Mouse (Mus musculus): Measurements from ENCODE around the gene Smoc1.

The Smoc1 gene

GRCm38 (mm10) chr12:81133055-81133665 is 106.6 kb downstream of the Smoc1 start:
- peak; percentile 96 for DNase-seq

DNA sequence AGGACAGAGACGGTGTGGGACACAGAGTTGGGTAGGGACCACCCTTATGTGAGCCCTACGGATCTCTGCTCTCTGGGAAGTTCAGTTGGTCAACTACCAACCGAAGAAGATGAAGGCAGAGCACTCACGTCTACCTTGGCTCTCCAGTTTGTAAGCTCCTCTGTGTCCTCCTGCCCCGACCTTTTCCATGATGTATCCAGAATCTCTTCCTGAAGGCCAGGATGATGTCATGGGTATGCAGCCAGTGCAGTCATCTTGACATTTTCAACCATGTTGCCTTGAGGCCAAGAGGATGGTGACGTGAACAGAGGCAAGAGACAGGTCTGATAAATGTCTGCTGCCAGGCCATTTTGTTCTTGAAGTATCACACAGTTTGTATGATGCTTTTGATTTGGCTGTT is 111.6 kb downstream of the Smoc1 start:
- peak; percentile 55 for DNase-seq

GRCm38 (mm10) chr12:81139463-81139862 is 112.9 kb downstream of the Smoc1 start:
- DNase-seq: peak; percentile 76

DNA sequence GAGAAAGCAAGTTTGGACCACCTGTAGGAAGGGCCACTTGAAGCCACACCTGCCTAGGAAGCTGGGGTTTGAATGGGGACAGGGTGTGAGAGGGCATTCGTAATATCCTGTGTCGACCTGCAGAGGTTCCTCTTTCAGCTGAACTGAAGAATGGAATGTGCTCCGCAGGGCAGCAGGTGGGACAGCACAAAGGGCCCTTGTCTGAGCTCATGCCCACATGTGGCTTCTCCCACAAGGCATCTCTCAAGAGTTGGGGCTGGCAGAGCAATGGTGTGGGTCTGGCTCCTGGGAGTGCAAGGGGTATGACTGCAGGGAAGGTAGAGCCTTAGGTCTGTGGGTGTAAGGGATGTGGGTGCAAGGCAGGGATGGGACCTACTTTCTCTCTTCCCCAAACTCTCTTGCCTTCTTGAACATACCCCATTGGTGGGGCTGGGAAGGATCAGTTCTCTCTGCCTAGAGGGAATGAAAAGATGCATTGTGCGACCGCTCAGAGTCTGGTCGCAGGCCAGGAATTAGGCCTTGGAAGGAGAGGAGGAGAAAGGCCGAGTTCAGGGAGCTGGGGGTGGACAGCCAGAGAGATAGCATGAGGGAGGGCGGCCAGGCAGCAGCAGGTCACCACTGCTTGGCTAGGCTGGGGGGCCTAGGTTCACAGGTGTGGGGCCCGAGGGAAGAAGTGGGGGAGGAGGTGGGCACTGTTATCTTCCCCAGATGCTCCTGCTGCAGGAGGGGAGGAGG is 114.2 kb downstream of the Smoc1 start:
- DNase-seq: peak; percentile 88

GRCm38 (mm10) chr12:81141329-81141711 is 114.7 kb downstream of the Smoc1 start:
- DNase-seq: peak; percentile 74

DNA sequence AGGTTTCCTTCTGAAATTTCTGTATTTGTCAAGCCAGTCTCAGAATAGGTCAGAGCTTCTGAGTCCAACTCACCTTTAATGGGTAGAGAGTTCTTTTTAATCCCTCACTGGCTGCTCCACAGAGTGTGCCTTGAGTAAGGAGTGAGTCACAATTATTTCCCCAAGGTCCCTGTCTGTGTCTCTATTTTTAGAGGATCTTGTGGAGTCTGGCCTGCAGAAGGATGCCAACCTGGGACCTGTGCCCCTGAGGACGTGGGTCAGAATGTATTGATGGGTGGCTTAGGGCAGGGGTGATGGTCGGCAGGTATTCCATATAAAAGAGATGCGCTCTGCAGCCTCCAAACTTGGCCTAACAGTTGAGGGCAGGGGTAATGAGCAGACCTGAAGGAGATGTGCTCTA is 115.6 kb downstream of the Smoc1 start:
- DNase-seq: no peak

- peak; percentile 65 for DNase-seq
These were observed 117.6 kb downstream of the Smoc1 start for GRCm38 (mm10) chr12:81144201-81144600.

DNA sequence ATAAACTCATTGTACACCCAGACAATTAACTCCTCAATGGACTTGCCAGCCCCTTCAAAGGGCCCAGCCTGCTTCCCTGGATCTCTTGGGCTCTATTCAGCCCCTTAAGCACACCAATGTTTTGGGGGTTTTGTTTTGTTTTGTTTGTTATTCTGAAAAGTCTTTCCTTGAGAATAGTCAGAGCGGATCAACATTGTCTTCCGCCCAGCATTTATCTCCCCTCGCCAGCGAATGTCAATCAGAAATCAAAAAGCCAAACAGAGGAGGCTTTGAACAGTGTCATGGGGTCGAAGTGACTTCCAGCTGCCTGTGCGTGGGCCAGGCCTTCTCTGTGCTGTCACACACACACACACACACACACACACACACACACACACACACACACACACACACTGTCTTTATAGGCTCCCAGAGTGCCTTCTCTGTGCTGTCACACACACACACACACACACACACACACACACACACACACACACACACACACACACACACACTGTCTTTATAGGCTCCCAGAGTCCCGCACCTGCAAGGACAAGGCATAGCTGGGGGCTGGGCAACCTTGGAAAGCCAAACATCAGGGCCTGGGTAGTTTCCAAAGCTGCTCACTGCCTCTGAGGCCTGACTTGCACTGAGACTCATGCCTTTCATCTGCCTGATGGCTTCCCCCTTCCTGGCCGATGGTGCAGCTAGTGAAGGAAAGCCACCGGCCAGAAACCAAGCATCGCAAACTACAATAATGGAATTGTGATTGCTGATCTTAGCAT is 120.0 kb downstream of the Smoc1 start:
- DNase-seq: peak; percentile 66

DNA sequence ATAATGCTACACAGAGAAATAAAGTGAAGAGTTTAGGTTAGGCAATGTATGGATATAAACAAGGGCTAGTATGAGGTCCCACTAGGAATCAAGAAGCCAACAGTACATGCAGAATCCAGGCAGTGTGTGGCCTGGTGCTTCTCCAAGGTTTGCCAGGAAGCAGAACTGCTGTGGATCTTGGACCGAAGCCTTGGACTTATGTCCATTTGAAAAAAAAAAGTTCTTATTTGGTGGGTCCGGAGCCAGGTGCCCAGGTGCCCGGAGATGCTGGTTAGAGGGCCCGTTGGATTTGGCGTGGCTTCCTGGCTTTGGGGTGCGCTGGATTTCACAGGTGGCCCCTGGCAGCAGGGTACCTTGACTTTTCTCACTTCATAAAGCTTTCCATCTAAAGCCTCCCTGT is 121.3 kb downstream of the Smoc1 start:
- peak; percentile 73 for DNase-seq

GRCm38 (mm10) chr12:81150917-81151316 is 124.3 kb downstream of the Smoc1 start:
- DNase-seq: peak; percentile 98

DNA sequence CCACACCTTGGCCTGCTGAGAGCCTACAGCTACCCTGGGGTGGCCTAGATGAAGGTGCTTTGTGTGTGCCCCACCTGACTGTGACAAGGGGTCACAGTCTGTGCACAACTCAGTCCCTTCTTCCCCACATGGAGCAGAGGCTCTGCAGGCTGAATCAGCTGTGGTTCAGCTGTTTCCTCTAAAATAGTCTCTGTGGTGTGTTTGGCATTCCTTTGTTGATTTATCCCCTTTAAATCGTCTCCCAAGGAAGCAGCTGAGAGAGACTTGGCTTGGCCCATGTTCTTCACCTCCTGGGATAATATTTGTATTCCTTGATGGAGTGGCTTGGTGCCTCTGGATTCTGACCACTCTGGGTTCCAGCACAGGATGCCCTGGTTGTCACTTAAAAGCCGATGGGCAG is 125.5 kb downstream of the Smoc1 start:
- DNase-seq: peak; percentile 95

GRCm38 (mm10) chr12:81155675-81156074 is 129.1 kb downstream of the Smoc1 start:
- DNase-seq: peak; percentile 97

- peak; percentile 89 for DNase-seq
These were observed 130.2 kb downstream of the Smoc1 start for GRCm38 (mm10) chr12:81156841-81157240.

GRCm38 (mm10) chr12:81159947-81160346 is 133.3 kb downstream of the Smoc1 start:
- no peak for DNase-seq

DNA sequence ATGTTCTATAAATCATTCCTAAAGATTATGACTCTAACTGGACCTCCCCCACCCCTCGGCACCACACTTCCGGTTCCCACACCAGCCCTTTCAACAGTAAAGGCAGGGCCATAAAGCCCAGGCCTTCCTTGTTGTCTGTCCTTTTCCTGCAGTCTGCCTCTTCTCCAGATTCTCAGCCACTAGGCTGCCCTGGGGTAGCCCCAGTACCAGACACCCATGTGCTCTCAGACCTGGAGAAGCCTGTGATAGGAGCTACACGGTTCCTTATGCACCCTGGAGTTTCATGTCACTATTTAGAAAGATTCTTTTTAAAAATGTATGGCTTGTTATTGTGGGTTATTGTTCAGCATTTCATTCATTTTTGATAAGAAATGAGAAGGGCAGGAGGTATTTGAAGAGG is 133.8 kb downstream of the Smoc1 start:
- DNase-seq: peak; percentile 70

- DNase-seq: peak; percentile 69
These were observed 134.2 kb downstream of the Smoc1 start for GRCm38 (mm10) chr12:81160831-81161230.

DNA sequence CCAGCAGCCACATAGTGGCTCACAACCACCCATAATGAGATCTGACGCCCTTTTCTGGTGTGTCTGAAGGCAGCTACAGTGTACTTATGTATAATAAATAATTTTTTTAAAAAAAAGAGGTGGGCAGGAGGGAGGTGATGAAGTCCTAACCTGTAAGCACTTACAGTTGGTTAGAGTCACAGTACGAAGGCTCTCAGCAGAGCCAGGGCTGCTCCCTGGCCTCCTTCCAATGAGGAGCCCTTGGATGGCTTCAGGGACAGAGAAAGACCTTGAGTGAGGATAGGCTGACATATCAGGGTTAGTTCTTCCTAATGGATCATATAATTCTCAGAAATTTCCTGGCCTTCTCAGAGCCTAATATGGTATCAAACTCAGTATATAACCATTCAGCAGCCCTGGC is 134.7 kb downstream of the Smoc1 start:
- DNase-seq: peak; percentile 59

DNA sequence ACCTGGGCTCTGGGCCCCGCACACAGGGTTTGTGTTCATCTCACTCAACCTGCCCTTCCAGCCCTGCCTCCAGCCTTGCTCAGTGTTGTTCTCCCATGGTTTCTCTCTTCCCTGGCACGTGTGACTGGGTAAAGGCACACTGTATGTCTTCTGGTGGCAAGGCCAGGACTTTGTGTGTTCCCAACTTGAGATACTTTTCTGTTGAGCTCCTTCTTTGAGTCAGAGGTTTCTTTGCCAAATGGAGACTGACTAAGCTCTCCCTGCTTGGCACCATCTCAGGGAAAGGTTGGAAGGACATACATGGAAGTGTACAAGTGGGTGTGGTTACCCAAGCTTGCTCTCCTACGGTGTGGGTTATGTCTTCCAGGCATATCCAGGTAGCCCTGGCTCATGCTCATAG is 136.5 kb downstream of the Smoc1 start:
- no peak for DNase-seq

DNA sequence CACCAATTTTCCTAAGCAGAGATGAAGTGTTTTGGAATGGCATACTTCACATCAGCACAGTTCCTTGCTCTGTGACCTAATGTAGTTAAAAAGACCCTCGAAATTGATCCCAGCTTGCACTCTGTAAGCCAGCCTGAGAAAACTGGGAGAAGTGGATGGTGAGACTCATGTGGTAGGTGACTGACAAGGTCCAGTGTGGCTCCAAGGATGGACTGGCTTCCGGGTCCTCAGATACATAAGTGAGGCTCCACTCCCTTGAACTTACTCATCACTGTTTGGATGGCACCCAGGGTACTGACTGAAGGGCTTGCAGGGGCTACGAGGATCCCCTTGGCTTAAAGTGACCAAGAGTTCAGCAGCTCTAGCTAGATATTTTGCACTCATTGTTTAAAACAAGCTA is 137.0 kb downstream of the Smoc1 start:
- no peak for DNase-seq

DNA sequence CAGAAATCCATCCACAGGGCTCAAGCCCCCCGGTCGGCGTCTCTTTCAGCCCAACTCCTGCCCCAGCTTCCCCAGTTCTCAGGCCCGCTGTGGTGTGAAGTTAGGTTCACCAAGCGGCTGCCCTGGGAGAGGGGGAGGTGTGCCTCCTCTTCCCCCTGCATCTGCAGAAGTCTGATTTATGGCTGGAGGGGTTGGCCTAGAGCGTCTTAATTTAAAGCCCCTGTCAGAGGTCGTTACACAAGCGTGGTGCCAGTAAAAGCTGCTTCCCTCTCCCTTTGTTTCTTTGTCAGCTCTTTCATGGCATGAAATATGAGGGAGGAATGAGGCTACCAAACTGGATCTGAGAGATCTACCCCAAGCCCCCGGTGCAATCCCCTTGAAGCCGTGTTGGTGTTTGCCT is 139.5 kb downstream of the Smoc1 start:
- DNase-seq: no peak

DNA sequence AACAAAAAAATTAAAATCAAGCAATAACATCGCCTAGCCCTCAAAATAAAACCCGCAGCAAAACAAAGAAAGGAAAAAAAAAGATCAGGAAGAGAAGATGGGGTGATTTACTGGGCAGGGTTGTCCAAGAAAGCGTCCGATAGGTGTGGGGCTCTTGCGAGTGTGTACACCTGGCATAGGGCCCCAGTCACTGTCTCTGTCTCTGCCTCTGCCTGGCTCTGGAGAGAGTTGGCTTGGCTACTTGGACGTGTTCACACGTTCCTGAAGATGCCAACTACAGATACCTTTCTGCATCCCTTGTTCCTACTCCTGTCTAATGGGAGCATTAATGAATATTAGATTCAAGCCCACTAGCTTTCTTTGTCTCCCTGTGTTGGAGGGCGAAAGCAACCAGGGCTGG is 140.0 kb downstream of the Smoc1 start:
- no peak for DNase-seq

DNA sequence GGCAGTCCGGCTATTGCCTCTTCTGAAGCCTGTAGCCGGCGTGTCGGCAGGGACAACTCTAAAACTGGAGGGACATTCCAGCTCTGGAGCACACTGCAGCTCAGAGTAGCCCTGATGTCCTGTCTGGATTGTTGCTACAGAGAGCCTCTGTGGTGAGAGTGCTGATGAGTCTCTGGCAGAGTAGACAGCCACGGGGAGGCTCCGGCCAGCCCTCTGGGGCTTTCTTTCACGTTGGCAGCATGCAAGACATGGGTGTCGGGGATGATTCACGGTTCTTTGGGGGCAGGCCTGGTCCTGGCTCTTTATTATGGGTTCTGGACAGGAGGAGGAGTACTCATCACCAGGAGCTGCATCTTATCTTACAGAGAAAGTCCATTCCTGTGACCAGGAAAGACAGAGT is 140.5 kb downstream of the Smoc1 start:
- no peak for DNase-seq

DNA sequence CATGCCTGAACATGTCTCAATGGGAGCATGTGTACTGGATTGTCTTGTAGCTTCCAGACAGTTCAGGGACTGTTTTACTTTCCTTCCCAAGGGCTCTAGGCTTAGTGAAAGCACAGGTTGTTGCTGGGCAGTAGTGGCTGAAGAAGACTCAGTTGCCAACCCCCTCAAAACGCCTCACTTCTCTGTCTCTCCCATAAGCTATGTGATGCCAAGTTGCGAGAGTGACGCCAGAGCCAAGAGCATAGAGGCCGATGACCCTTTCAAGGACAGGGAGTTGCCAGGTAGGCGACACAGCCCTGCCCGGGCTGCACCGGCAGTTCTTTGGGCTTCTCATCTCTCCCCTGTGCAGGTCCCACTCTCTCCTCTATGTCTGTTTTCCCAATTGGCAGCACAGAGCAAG is 141.4 kb downstream of the Smoc1 start:
- DNase-seq: no peak

DNA sequence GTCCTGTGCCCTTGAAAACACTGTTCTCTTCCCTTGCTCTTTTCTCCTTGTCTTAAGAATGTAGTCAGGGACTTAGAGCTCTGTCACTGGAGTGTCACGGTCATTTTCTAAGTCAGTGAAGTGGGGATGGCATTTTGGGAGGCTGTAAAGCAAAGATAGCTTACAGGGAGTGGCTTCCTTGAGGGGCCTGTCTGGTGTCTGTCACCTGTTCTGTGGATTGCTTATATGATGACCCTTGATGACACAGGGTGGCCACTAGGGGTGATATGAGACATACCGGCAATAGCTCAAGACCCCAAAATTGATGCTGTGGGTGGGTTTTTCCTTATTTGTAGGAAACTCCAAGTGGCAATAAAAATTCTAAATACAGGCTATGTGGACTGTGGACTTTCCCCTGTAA is 141.9 kb downstream of the Smoc1 start:
- no peak for DNase-seq

All from heart, adult 11 months (tissue).